Mouse (Mus musculus) hindbrain, embryonic 15.5 days (tissue): ENCODE measurements at regions not wholly inside any gene's neighbourhood (a gene's known extent, or its start where the extent isn't known, plus 50 kb on each side); places are given as distances from the start of the nearest gene placed in this dataset.

Experiments used
- ATAC-seq: fragments of 200-750 bp; cut with Nextera tagmentation; 2 replicates; pipeline ENCODE4 v1.8.0; 2017; ENCODE audit warnings: low read depth, moderate number of reproducible peaks, moderate TSS enrichment; ENCODE audit not compliant: low FRiP score
- H3K27ac ChIP-seq: fragments of 300-500 bp; sonication (generic); replicated peaks from 2 replicates; pipeline ENCODE4 v1.5.1; 2015; ENCODE audit warnings: mild to moderate bottlenecking, inconsistent platforms
- H3K27me3 ChIP-seq: fragments of 300-500 bp; sonication (generic); 2 replicates; pipeline ENCODE4 v1.6.1; 2015; ENCODE audit warnings: control low read depth, inconsistent platforms
- H3K36me3 ChIP-seq: fragments of 300-500 bp; sonication (generic); 2 replicates; pipeline ENCODE4 v1.6.1; 2015; ENCODE audit warnings: control low read depth, inconsistent platforms
- H3K4me1 ChIP-seq: fragments of 300-500 bp; sonication (generic); replicated peaks from 2 replicates; pipeline ENCODE4 v1.6.1; 2015; ENCODE audit warnings: control low read depth, inconsistent platforms
- H3K4me2 ChIP-seq: fragments of 300-500 bp; sonication (generic); 2 replicates; pipeline ENCODE4 v1.6.1; 2015; ENCODE audit warnings: moderate library complexity, mild to moderate bottlenecking, inconsistent platforms
- H3K4me3 ChIP-seq: fragments of 300-500 bp; sonication (generic); 2 replicates; pipeline ENCODE4 v1.5.1; 2015; ENCODE audit warnings: mild to moderate bottlenecking, inconsistent platforms
- H3K9ac ChIP-seq: fragments of 300-500 bp; sonication (generic); 2 replicates; pipeline ENCODE4 v1.6.1; 2015; ENCODE audit warnings: inconsistent platforms
- H3K9me3 ChIP-seq: fragments of 300-500 bp; sonication (generic); 2 replicates; pipeline ENCODE4 v1.6.1; 2016; ENCODE audit warnings: control low read depth, inconsistent platforms
- WGBS: fragments of 180-500 bp; shearing (Covaris S2); methylation state at CpG from one replicate; pipeline ENCODE4 v1.1.7; 2015; 5-methylcytosine and 5-hydroxymethylcytosine counted together

- H3K4me1 ChIP-seq, result peaks cover 4% of the 10 kb centered on the region; the same call in 1 of the 2 replicates
- H3K9ac ChIP-seq, result no peak overlapping the region
- no peaks in the 10 kb centered on the region for H3K9me3 ChIP-seq
- WGBS, result 23% methylated on average over 12 of the region's 12 CpGs
- no peak for ATAC-seq
- H3K4me3 ChIP-seq, result no peak overlapping the region
- H3K36me3 ChIP-seq, result no peaks in the 10 kb centered on the region
- no peak overlapping the region for H3K27ac ChIP-seq
- H3K27me3 ChIP-seq, result no peaks in the 10 kb centered on the region; the same call in 1 of the 2 replicates
- peak overlapping the region; percentile 23; the same call in 1 of the 2 replicates for H3K4me2 ChIP-seq
Measured at GRCm38 (mm10) chr14:55168336-55168909, 51.7 kb upstream of the Jph4 start.

- Histone ChIP-seq H3K4me3 (no peak overlapping the region), H3K9ac (no peak overlapping the region), H3K27me3 (no peaks in the 10 kb centered on the region; the same call in 1 of the 2 replicates), H3K4me2 (no peak overlapping the region), H3K9me3 (no peaks in the 10 kb centered on the region), H3K27ac (no peak overlapping the region), H3K36me3 (no peaks in the 10 kb centered on the region), H3K4me1 (peaks cover 4% of the 10 kb centered on the region; the same call in 1 of the 2 replicates)
- ATAC-seq, result no peak
- 94% methylated on average over 18 of the region's 18 CpGs for whole genome bisulfite sequencing
Measured at GRCm38 (mm10) chr14:55169021-55169855, 52.5 kb upstream of the Jph4 start.

- Histone ChIP-seq H3K27ac (no peak overlapping the region), H3K9me3 (no peaks in the 10 kb centered on the region), H3K4me2 (no peak overlapping the region), H3K36me3 (no peaks in the 10 kb centered on the region), H3K27me3 (no peaks in the 10 kb centered on the region; the same call in 1 of the 2 replicates), H3K4me3 (no peak overlapping the region), H3K4me1 (peaks cover 4% of the 10 kb centered on the region; the same call in 1 of the 2 replicates), H3K9ac (no peak overlapping the region)
- 91% methylated on average over 9 of the region's 9 CpGs for WGBS
- no peak for ATAC-seq
Measured at GRCm38 (mm10) chr14:55169856-55170117, 52.0 kb upstream of the Dhrs2 start.

DNA sequence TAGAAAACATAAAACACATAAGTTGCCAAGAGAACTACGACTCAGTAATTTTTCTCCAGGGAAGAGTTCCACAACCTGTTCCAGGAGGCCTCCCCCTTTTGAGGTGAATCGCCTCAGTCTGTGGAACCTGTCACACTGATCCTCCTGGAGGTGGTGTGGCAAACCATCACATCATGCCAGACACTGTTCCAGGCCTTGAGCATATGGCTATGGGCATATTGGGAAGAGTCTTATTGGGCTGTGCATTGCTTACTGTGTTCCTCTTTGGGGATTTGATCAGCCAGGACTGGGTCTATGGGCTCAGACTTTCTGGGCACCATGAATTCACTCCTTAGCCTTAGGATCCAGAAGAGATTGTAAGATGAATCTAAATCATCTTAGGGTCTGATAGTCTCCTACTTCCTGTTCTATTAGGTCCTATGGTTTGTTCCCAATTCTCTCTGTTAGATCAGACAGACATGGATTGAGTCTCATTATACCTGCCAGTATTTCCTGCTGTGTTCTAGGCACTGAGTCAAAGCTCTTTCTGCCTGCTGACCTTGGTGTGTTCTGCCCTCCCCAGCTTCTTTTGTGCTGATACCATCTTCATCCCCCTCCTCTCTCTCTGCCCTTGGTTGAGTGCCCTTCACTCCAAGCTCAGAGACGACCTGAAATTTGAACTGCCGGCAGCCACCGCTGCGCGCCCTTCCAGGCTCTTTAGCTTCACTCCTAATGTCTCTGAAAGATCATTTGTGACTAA lies 50.3 kb upstream of the Dhrs2 start:
- Histone ChIP-seq H3K9ac (no peak overlapping the region), H3K4me3 (no peak overlapping the region), H3K4me1 (peaks cover 4% of the 10 kb centered on the region; the same call in 1 of the 2 replicates), H3K9me3 (no peaks in the 10 kb centered on the region), H3K27ac (no peak overlapping the region), H3K36me3 (no peaks in the 10 kb centered on the region), H3K4me2 (no peak overlapping the region), H3K27me3 (no peaks in the 10 kb centered on the region; the same call in 1 of the 2 replicates)
- ATAC-seq, result no peak
- WGBS, result 82% methylated on average over 7 of the region's 7 CpGs
